Mouse (Mus musculus): Measurements from ENCODE around the gene Gm5483. TPM values are rescaled to one million over a fixed set of nuclear protein-coding genes. Genes with fewer than 3 reads are reported as not detected.

Gm5483 gene
- total RNA-seq, 1 experiment: not detected

Other genes with a start within 250 kb of the Gm5483 start
- gene Parp9, start 245.7 kb upstream of the Gm5483 start, total RNA-seq (2012; rRNA removed): 4.8 and 7.3 TPM in 2 replicates
- gene Dtx3l, start 245.1 kb upstream of the Gm5483 start, total RNA-seq (2012; rRNA removed): 3.2 and 3.8 TPM in 2 replicates
- 34.4 and 43.0 TPM in 2 replicates for gene Kpna1, start 205.5 kb upstream of the Gm5483 start, total RNA-seq (2012; rRNA removed)
- gene Wdr5b, start 143.0 kb upstream of the Gm5483 start, total RNA-seq (2012; rRNA removed): 3.3 and 4.2 TPM in 2 replicates
- gene Fam162a, start 112.6 kb upstream of the Gm5483 start, total RNA-seq (2012; rRNA removed): 153 and 243 TPM in 2 replicates
- gene Ccdc58, start 112.5 kb upstream of the Gm5483 start, total RNA-seq (2012; rRNA removed): 160 and 185 TPM in 2 replicates
- not detected in 2 replicates for gene Csta1, start 53.0 kb upstream of the Gm5483 start, total RNA-seq (2012; rRNA removed)
- not detected in 2 replicates for gene Stfa2l1, start 27.4 kb upstream of the Gm5483 start, total RNA-seq (2012; rRNA removed)
- not detected in 2 replicates for gene Gm5416, start 26.2 kb downstream of the Gm5483 start, total RNA-seq (2012; rRNA removed)
- not detected in 2 replicates for gene 2010005H15Rik, start 37.3 kb downstream of the Gm5483 start, total RNA-seq (2012; rRNA removed)
- not detected in 2 replicates for gene Stfa1, start 92.7 kb downstream of the Gm5483 start, total RNA-seq (2012; rRNA removed)
- not detected in 2 replicates for gene BC117090, start 150.1 kb downstream of the Gm5483 start, total RNA-seq (2012; rRNA removed)
- gene BC100530, start 183.5 kb downstream of the Gm5483 start, total RNA-seq (2012; rRNA removed): not detected in 2 replicates
- gene Stfa2, start 224.2 kb downstream of the Gm5483 start, total RNA-seq (2012; rRNA removed): not detected in 2 replicates